Mouse (Mus musculus) E14TG2a.4 (cell line): ENCODE results near the gene Ntrk1.

ENCODE experiments used
- CTCF ChIP-seq: conservative IDR thresholded peaks from 2 replicates; pipeline ENCODE4 v1.5.1; 2014; ENCODE audit warnings: low read length
- NANOG ChIP-seq: IDR thresholded peaks from 2 replicates; pipeline ENCODE4 v1.6.1; 2014; ENCODE audit warnings: borderline replicate concordance, low read length, mixed read lengths

GRCm38 (mm10) chr3:87840858-87841257 lies 45.9 kb upstream of the Ntrk1 start:
- no peak for TF ChIP-seq CTCF
- no peak for TF ChIP-seq NANOG
